Mouse (Mus musculus): ENCODE measurements around the gene Ints3.

Gene Ints3

GRCm38 (mm10) chr3:90391004-90391403 is 42.4 kb downstream of the Ints3 start:
- no peak for DNase-seq (ENCODE audit: low read depth, low spot score)

DNA sequence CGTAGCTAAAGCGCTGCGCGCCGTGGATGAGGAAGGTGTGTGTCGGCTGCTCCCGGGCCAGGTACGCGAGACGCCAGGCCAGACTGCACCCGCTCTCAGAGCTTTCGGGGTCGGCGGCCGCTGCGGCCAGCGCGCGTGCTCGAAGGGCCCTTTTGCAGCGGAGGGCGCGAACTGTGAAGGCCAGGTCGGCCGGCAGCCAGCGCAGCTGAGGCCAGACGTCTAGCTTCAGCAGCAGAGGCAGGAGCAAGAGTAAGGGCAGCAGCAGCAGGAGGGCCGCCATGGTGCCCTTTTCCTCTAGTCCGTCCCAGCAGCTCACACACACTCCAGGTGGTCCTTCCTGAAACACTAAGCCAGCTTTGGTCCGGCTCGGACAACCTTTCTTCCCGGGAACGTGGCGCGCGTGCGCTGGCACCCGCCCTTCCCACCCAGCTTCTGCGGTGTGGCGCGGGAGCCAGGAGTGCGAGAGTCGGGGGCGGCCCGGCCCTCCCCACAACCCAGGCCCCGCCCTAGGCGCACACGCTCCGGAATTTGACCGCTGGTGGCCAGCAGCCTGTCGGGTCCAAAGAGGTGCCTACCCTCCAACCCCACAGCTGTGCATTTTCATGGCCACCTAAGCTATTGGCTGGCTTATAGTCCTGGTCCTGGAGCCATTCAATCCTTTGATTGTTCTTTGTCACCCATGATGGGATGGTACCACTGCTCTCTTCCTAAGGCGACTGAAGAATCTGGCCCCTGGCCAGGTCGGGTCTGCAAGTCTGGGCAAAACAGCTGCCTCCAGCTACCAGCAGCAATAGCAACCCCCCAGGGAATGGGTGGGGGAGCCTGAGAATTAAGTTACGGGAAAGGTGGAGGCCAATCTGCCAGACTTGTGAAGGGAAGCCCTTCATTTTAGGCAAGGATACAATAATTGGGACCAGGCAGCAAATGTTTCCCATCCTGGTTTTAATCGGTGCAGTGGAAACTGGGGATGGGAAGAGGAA is 43.6 kb downstream of the Ints3 start, which contains the start of gene Slc27a3:
Gene Slc27a3 (minus strand): TSS at position 428 of the 980 bp plus-strand sequence.
- DNase-seq (ENCODE audit: low read depth, low spot score), result peak; percentile 67

- DNase-seq (ENCODE audit: low read depth, low spot score), result peak; percentile 71
Observed at GRCm38 (mm10) chr3:90388726-90389510, 44.5 kb downstream of the Ints3 start.

DNA sequence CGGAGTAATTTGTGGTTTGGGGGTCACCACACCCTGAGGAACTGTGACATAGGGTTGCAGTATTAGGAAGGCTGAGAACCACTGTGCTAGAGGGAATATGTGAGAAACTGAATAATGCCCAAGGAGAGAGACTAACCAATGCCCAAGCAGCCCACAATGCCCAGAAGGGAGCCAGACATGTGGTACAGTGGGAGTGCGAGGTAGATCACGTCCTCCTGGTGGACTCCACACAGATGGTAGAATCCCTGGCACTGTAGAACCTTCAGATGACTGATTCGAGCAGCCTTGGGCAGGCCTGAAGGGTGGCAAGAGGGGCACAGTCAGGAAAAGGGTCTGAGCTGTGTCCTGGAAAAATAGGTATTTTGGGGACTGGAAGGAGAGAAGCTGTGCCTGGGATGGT is 45.2 kb downstream of the Ints3 start:
- DNase-seq (ENCODE audit: low read depth, low spot score), result no peak

DNA sequence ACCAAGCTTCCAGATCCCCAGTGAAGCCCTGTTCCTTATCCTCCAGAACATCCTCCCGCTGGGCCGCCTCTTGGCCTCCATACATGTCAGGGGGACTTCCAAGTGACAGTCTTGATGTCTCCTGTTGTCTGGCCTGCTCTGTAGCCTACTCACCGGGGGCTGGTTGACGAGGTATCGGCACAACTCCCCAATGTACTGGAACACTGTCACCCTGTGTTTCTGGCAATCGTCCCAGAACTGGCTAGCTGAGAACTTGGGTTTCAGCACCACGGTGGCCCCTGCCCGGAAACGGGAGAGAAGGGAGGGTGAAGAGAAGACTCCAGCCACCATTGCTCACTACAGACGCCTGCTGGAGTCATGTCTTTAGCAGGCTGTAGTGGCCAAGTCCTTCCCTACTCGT is 45.9 kb downstream of the Ints3 start:
- DNase-seq (ENCODE audit: low read depth, low spot score), result no peak

DNA sequence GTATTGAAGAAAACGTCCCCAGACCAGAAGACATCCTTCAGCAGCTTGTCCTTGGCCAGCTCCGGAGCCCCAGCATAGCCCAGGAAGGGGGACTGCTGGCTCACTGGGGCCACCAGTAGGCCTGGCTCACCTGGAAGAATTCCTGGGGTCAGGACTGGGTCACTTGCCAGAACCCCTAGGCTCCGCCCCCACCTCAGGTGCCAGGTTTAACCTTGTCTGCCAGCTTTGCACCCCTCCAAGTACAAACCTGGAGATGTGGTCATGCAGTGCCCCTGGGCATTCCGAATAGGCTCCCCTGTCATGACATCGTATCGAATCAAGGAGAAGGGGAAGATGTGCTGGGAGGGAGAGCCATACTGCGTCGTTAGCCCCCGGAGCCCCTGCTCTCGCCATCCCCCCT is 46.6 kb downstream of the Ints3 start:
- no peak for DNase-seq (ENCODE audit: low read depth, low spot score)

DNA sequence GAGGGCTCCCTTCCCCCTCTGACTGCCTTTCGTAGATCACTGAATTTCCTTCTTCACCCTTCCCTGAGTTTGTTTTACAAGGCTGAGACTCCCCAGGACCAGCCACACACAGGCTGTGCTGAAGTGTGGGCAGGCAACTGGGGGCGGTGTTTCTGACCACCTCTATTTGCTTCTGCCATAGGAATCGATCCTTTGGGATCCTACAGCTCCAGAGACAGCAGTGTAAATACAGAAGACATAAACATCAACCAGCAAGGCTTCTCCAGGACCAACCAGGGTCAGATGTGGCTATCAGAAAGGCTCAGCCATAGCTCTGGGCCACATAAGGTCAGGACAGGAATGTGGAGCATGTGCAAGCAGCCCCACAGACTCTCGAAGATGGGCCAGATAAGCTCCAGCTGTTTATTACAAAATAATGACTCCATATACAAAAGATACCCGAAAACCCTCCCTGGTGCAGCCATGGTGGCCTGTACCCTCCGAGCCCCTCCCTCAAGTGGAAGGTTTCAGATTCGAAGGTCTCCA is 48.5 kb downstream of the Ints3 start:
- no peak for DNase-seq (ENCODE audit: low read depth, low spot score)

GRCm38 (mm10) chr3:90383690-90384089 is 49.7 kb downstream of the Ints3 start:
- no peak for DNase-seq (ENCODE audit: low read depth, low spot score)

- no peak for DNase-seq (ENCODE audit: low read depth, low spot score)
Observed at GRCm38 (mm10) chr3:90381727-90382126, 51.7 kb downstream of the Ints3 start.

DNA sequence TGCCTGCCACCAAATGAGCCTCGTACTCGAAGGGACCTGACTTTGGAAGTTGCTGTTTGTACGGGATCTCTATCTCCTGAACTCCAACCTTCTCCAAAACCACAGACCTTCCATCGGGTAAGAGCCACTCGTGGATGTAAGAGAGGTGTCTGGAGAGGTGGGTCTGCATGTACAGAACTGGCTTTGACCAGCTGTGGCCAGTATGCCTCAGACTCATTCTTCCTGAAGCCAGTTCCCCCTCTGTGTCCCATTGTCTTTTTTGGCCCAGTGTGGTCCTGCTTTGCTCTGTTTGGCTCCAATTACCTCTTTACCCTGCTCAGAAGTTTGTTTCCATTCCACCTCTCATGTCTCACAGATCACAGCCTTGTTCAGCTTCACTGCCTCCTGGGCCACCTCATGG is 54.9 kb downstream of the Ints3 start:
- no peak for DNase-seq (ENCODE audit: low read depth, low spot score)

DNA sequence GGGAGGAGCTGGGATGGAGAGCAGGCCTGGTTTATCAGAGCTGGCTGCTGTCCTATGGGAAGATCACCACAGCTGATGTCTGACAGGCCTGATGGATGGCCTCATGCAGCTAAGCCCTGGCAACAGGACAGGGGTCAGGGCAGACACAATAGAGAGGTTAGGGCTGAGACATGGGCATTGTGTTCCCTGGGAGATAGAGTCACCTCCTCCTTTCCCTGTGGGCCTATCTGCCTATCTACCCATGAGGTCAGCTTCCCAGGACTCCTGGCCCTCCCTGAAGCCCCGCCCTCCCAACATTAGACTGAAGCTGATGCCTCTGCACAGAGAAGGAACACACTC is 57.2 kb downstream of the Ints3 start:
- DNase-seq (ENCODE audit: low read depth, low spot score), result no peak

DNA sequence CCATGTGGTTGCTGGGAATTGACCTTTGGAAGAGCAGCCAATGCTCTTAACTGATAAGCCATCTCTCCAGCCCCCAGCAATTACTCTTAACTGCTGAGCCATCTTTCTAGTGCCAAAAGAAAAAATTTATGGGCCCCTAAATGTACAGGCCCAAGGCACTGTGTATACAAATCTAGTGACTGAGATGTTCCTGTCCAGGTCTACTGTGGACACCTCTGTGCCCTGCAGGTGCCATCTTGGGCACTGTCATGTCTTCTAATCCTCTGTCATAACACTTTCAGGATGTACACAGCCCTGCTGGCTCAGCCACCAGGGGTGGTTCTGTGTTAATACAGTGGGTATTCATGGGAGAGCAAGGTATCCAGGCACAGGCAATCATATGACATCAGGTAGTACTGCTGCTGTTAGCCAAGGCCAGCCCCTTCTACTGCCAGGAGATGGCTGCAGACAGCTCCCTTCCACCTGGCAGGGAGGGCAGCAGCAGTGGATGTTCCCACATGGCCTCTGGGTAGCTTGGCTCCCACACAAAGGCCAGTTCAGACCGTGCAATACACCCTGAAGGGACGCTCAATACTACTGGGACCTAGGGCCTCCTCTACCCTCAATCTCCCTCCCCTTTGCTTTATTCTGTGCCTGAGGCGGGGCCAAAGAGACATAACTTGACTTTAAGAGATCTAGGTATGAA is 57.7 kb downstream of the Ints3 start:
- DNase-seq (ENCODE audit: low read depth, low spot score), result no peak

- no peak for DNase-seq (ENCODE audit: low read depth, low spot score)
Observed at GRCm38 (mm10) chr3:90374368-90374767, 59.1 kb downstream of the Ints3 start.

DNA sequence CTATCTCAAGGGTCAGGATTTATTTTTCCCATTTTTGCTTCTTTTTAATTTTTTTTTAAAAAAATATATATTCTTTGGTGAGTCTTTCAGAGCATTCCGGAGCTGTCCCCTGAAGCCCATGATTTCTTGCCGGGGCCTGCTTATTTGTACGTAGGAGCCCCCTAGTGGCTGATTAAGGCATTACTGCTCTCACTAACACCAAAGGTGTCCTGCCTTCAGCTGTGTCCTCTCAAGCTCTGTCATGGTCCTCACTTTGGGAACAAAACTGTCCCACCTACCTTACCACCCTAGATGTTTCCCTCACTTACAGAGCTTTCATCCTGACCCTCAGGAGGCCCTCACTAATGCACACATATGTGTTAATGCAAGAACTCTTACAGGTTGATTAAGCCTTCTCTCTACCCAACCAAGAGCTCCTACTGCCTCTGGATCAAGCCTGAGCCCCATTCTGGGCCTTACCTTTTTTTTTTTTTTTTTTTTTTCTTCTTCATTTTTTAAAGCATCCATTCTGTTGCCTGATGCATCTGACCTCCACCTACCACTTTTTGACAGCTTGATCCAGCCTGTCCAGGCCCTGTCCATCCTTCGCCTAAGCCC is 59.9 kb downstream of the Ints3 start:
- DNase-seq (ENCODE audit: low read depth, low spot score), result peak; percentile 87

- no peak for DNase-seq (ENCODE audit: low read depth, low spot score)
Observed at GRCm38 (mm10) chr3:90372817-90373216, 60.6 kb downstream of the Ints3 start.

GRCm38 (mm10) chr3:90371857-90372256 is 61.6 kb downstream of the Ints3 start:
- no peak for DNase-seq (ENCODE audit: low read depth, low spot score)

GRCm38 (mm10) chr3:90369041-90369440 is 64.4 kb downstream of the Ints3 start:
- no peak for DNase-seq (ENCODE audit: low read depth, low spot score)

GRCm38 (mm10) chr3:90367001-90367632 is 66.3 kb downstream of the Ints3 start:
- no peak for DNase-seq (ENCODE audit: low read depth, low spot score)

- DNase-seq (ENCODE audit: low read depth, low spot score), result no peak
Observed at GRCm38 (mm10) chr3:90362346-90362745, 71.1 kb downstream of the Ints3 start.

DNA sequence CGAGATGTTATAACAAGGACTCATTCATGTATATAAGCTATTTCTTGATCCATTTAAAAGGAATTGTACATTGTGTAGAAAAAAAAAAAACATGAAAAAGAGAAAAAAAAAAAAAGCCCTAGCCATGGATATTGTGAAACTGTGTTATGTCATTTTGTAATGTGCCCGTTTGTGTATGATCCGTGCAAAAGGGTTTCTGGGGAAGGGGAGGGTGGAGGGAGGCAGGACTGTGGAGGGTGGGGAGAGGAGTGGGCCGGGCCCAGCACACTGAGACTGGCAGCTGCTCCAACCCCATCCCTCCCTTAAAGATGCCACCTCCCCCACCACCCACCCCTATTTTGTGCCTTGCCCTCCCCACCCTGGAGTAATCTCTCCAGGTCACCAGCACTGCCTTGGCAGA is 71.9 kb downstream of the Ints3 start:
- no peak for DNase-seq (ENCODE audit: low read depth, low spot score)

- DNase-seq (ENCODE audit: low read depth, low spot score), result no peak
Observed at GRCm38 (mm10) chr3:90359230-90359629, 74.2 kb downstream of the Ints3 start.

Data from forelimb bud, embryonic 11.5 days (tissue).